Mouse (Mus musculus) lung, adult 2 months (tissue): Measurements from ENCODE around the gene Kcnj11. TPM values are rescaled to one million over a fixed set of nuclear protein-coding genes. Genes with fewer than 3 reads are reported as not detected.

ENCODE experiments used
- DNase-seq: peaks from one replicate; pipeline ENCODE4 v3.0.0; 2022
- H3K4me1 ChIP-seq: fragments of 200-500 bp; 2 replicates; pipeline ENCODE4 v1.6.1; 2011; ENCODE audit warnings: low read length; ENCODE audit not compliant: control insufficient read depth, insufficient read depth
- H3K4me3 ChIP-seq: fragments of 200-500 bp; replicated peaks from 2 replicates; pipeline ENCODE3; 2011; ENCODE audit warnings: low read depth, mild to moderate bottlenecking, control low read depth, low read length; ENCODE audit errors: extremely low read depth
- CTCF ChIP-seq: fragments of 200-500 bp; IDR thresholded peaks from 2 replicates; pipeline ENCODE4 v1.5.1; 2011; ENCODE audit warnings: mild to moderate bottlenecking, low read length, control low read depth; ENCODE audit not compliant: insufficient read depth
- POLR2A ChIP-seq: fragments of 200-500 bp; IDR thresholded peaks from 2 replicates; pipeline ENCODE4 v1.6.1; 2011; ENCODE audit warnings: low read depth, mild to moderate bottlenecking, control low read depth, low read length, borderline replicate concordance; ENCODE audit errors: extremely low read depth
- WGBS: fragments of 180-500 bp; shearing (Covaris S2); methylation state at CpG from one replicate; pipeline ENCODE4 v1.1.7; 2018; 5-methylcytosine and 5-hydroxymethylcytosine counted together
- polyA plus RNA-seq: library from polyadenylated mRNA; depleted of rRNA; stranded (reverse); fragments of >200 nt; gene quantifications from 2 replicates; pipeline ENCODE4 v1.2.3, GENCODE M21; 2012; rRNA removed

Kcnj11 gene
- polyA plus RNA-seq, 1 experiment = 4.9 TPM

- Histone ChIP-seq H3K4me1 (no peaks in the 10 kb centered on the region), H3K4me3 (peak overlapping the region; percentile 4)
- WGBS = 82% methylated on average over 11 of the region's 11 CpGs
- TF ChIP-seq CTCF (no peak), POLR2A (no peak)
- DNase-seq = no peak
Observed at GRCm38 (mm10) chr7:46058882-46059281, 41.7 kb downstream of the Kcnj11 start.

DNA sequence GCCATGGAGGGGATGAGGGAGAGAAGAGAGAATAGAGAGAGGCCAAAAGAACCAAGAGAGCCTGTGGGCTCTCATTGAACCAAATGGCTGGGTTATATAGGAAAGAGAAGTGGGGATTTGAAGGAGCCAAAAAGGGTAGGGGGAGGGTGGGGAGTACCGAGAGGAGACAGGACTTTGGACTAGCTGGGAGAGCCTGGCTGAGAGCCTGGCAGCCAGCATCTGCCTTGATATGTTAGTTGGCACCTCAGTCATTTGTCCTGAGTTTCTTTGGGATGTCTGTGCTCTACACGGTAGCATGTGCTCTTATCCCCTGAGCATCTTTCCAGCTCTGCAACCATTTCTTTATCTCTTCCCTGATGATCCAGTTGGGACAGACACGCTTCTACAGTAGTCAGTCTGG, 47.0 kb downstream of the Kcnj11 start:
- 86% methylated on average over 3 of the region's 3 CpGs for WGBS
- no peak for DNase-seq
- Histone ChIP-seq H3K4me1 (no peaks in the 10 kb centered on the region), H3K4me3 (no peak overlapping the region)
- TF ChIP-seq CTCF = no peak
- TF ChIP-seq POLR2A = no peak

DNA sequence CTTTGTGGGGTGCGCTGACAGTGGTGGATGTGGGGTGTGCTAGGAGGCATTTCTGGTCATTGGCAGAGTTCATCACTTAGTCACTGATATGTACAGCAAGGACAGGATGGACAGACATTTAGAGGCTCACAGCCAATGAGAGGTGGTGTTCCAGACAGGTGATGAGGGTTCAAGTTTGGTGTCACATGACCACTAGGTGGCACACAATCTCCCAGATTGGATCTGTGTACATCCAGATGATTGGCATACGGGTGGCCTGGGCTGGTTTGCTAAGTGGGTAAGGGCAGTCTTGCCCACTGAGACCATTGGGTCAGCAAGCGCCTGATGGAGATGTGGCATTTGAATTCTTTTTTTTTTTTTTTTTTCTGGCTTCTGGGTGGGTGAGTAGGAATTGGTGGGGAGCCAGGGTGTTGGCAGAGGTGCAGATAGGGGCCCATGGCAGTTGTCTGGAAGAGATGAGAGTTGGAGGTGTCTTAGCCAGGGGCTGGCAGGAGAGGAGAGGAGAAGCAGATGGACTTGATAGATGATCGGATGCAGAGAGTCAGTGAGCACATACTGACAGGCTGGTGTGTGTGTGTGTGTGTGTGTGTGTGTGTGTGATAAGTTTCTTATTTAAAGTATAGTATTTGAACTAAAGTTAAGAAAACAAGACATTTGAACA, 48.3 kb downstream of the Kcnj11 start:
- no peak overlapping the region for H3K4me3 ChIP-seq
- no peaks in the 10 kb centered on the region for H3K4me1 ChIP-seq
- TF ChIP-seq POLR2A = no peak
- 0 out of 2 replicates have a peak, but pooled peaks have one; percentile 15 for TF ChIP-seq CTCF
- WGBS = 87% methylated on average over 4 of the region's 4 CpGs
- no peak for DNase-seq

DNA sequence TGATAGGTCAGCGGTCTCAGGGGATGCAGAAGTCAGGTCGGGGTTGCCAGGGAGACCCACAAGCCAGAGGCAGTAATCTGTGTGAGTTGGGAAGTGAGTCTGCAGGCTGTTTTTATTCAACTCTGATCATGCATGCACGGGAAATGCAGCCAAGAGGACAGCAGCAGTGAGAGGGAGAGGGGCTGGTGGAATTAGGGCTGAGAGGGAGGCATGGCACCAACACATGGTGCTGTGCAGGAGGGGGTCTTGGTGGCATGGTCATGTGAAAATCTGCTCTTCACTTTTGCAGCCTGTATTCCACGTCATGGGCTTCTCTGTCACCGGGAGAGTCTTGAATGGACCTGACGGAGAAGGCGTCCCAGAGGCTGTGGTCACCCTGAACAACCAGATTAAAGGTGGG, 50.6 kb downstream of the Kcnj11 start:
- DNase-seq = no peak
- no peak for TF ChIP-seq CTCF
- no peak for TF ChIP-seq POLR2A
- WGBS = 92% methylated on average over 7 of the region's 7 CpGs
- Histone ChIP-seq H3K4me1 (no peaks in the 10 kb centered on the region), H3K4me3 (no peak overlapping the region)

GRCm38 (mm10) chr7:46047873-46048562, 52.5 kb downstream of the Kcnj11 start:
- 92% methylated on average over 13 of the region's 13 CpGs for WGBS
- DNase-seq = no peak
- Histone ChIP-seq H3K4me1 (no peaks in the 10 kb centered on the region), H3K4me3 (no peak overlapping the region)
- TF ChIP-seq CTCF (no peak), POLR2A (no peak)

DNA sequence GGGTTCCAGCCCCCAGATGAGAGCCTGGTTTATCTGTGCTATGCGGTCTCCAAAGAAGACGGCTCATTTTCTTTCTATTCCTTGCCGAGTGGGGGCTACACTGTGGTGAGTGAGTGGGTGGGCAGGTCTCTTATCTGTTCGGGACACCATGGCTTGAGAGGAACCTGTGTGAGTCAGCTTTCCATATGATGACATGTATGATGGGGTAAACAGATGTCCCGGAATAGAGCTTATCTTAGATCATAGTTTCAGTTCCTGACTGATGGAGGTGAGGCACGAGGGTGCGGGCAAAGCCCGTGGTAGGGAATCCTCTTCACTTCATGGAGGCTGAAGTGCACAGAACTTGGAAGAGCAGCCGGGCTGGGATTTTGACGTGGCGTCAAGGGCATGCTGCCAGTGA, 54.7 kb downstream of the Kcnj11 start:
- TF ChIP-seq POLR2A (no peak), CTCF (no peak)
- WGBS = 85% methylated on average over 11 of the region's 11 CpGs
- H3K4me1 ChIP-seq = no peaks in the 10 kb centered on the region

GRCm38 (mm10) chr7:46044106-46044505, 56.5 kb downstream of the Kcnj11 start:
- no peak for DNase-seq
- TF ChIP-seq CTCF (no peak), POLR2A (no peak)
- 90% methylated on average over 10 of the region's 10 CpGs for WGBS
- Histone ChIP-seq H3K4me1 (no peaks in the 10 kb centered on the region), H3K4me3 (no peak overlapping the region)

More for the DNA sequence above, 54.7 kb downstream of the Kcnj11 start:
- H3K4me3 ChIP-seq = no peak overlapping the region
- DNase-seq = no peak

Other genes with a start within 250 kb of the Kcnj11 start
- gene Kdelr1, start 228.0 kb downstream of the Kcnj11 start, polyA plus RNA-seq = 178 and 208 TPM in 2 replicates
- gene Grin2d, start 222.4 kb downstream of the Kcnj11 start, polyA plus RNA-seq = 2.5 and 3.5 TPM in 2 replicates
- gene Syngr4, start 204.1 kb downstream of the Kcnj11 start, polyA plus RNA-seq = not detected in 2 replicates
- gene Tmem143, start 203.8 kb downstream of the Kcnj11 start, polyA plus RNA-seq = 35.5 and 41.9 TPM in 2 replicates
- gene Emp3, start 179.4 kb downstream of the Kcnj11 start, polyA plus RNA-seq = 210 and 228 TPM in 2 replicates
- gene Ccdc114, start 176.7 kb downstream of the Kcnj11 start, polyA plus RNA-seq = 10.3 and 12.3 TPM in 2 replicates
- gene Abcc6, start 70.5 kb downstream of the Kcnj11 start, polyA plus RNA-seq = 1.5 TPM in 2 replicates
- gene Nomo1, start 67.1 kb downstream of the Kcnj11 start, polyA plus RNA-seq = 27.8 and 34.0 TPM in 2 replicates
- 1.2 and 2.0 TPM in 2 replicates for gene Abcc8, start 79.3 kb upstream of the Kcnj11 start, polyA plus RNA-seq
- 0.36 TPM in 1 of 2 replicates, not detected in the other for gene Ush1c, start 137.7 kb upstream of the Kcnj11 start, polyA plus RNA-seq
- not detected in 2 replicates for gene Otog, start 140.2 kb upstream of the Kcnj11 start, polyA plus RNA-seq